Mouse (Mus musculus) bone marrow, adult 2 months (tissue): Measurements from ENCODE around the gene Mtch1.

Experiments
- CTCF ChIP-seq: fragments of 200-500 bp; IDR thresholded peaks from 2 replicates; pipeline ENCODE4 v1.5.1; 2011; ENCODE audit warnings: low read length, control low read depth; ENCODE audit not compliant: control insufficient read depth, insufficient read depth
- POLR2A ChIP-seq: fragments of 200-500 bp; IDR thresholded peaks from 2 replicates; pipeline ENCODE4 v1.6.1; 2011; ENCODE audit warnings: low read depth, mild to moderate bottlenecking, control low read depth, low read length, borderline replicate concordance; ENCODE audit not compliant: control insufficient read depth

DNA sequence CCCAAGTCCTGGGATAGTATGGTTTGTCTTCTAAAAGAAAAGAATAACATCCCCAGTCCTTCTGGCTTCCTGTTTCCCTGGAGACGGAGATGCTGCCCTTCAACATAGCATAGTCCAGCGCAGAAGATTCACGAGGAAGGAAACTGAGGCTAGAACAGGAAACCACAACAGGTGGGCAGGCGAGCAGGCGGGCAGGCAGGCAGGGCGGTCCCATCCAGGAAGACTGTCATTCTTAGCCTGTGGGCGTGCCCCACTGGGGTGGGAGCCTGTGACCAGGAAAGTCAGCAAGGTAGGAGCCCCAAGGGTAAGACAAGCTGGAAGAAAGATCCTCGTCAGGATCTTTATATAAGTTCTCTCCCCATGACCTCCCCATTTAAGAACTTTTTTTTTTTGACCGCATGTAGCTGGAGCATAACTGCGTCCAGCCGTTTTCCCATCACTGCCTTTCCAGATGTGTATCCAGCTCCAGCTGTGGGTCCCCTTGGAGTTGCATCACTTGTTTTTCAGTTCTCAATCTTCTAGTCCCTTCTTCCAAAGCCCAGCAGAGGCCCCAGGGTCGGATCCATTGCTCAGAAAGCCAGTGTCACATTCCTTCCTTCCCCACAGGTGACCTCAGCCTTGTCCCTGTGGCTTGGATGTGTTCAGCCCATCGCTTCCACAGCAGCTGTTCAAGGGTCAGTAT, 43.2 kb downstream of the Mtch1 start:
- TF ChIP-seq POLR2A (no peak), CTCF (no peak)
